Mouse (Mus musculus) heart, adult 2 months (tissue): ENCODE results near the gene Smo.

Experiments used
- CTCF ChIP-seq: fragments of 200-600 bp; IDR thresholded peaks from 2 replicates; pipeline ENCODE4 v1.8.1; 2022; ENCODE audit warnings: antibody characterized with exemption, mild to moderate bottlenecking, moderate library complexity
- POLR2A ChIP-seq: fragments of 200-500 bp; IDR thresholded peaks from 2 replicates; pipeline ENCODE4 v1.6.1; 2011; ENCODE audit warnings: mild to moderate bottlenecking, low read depth, low read length, control low read depth; ENCODE audit not compliant: insufficient read depth

- TF ChIP-seq CTCF (no peak), POLR2A (no peak)
Observed at GRCm38 (mm10) chr6:29735689-29736451, 567 bp downstream of the Smo start.
